Mouse (Mus musculus) megakaryocyte, embryonic 14.5 days (primary cell): ENCODE measurements around the gene Dzip1.

Source experiments
- FLI1 ChIP-seq: IDR thresholded peaks from 2 replicates; pipeline ENCODE4 v1.6.1; 2012; ENCODE audit warnings: low read length, inconsistent platforms, mixed read lengths
- GATA1 ChIP-seq: IDR thresholded peaks from 3 replicates; pipeline ENCODE4 v1.6.1; 2012; ENCODE audit warnings: mixed read lengths, low read length, inconsistent platforms, borderline replicate concordance

DNA sequence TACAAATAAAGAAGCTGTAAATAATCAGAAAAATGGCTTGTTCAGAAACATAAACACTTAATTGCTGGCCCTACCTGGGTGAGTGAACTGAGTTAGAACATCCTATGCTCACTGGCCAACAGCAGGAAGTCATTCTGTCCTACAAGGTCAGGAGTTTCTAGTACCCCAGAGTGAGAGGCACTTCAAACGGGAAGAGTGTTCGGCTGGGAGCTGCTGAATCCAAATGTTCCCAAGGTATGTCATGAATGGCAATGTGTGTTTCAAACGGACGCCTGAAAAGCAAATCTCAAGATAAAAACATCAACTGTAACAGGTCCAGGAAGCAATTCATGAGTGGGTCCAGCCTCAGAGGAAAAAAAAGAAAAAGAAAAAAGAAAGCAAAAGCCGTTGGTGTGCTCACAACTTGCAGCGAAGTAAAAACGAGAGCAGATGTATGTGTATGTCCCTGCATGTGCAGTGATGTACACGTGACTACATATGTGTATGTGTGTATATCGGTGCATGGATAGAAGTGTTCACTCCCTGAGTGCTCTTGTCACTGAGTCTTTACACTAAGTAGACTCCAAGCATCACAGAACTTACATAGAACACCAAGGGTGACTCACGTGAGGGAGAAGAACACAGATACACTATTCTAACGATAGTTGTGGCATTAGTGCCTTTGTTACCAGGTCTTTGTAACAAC lies 75.1 kb downstream of the Dzip1 start:
- no peak for TF ChIP-seq FLI1
- no peak for TF ChIP-seq GATA1
